Mouse (Mus musculus) stomach, embryonic 14.5 days (tissue): Measurements from ENCODE around the gene Ttpal. TPM values are rescaled to one million over a fixed set of nuclear protein-coding genes. Genes with fewer than 3 reads are reported as not detected.

ENCODE experiments used
- ATAC-seq: fragments of 200-750 bp; cut with Nextera tagmentation; 2 replicates; pipeline ENCODE4 v1.8.0; 2017; ENCODE audit warnings: low read depth, moderate TSS enrichment; ENCODE audit not compliant: insufficient number of reproducible peaks, insufficient read depth, low FRiP score
- H3K27ac ChIP-seq: fragments of 300-500 bp; sonication (generic); 2 replicates; pipeline ENCODE4 v1.5.1; 2014; ENCODE audit warnings: mild to moderate bottlenecking, low read length, moderate library complexity, mixed read lengths
- H3K27me3 ChIP-seq: fragments of 300-500 bp; sonication (generic); 2 replicates; pipeline ENCODE4 v1.6.1; 2014; ENCODE audit warnings: low read length, control low read depth, mixed read lengths; ENCODE audit not compliant: control insufficient read depth, insufficient read depth
- H3K36me3 ChIP-seq: fragments of 300-500 bp; sonication (generic); 2 replicates; pipeline ENCODE4 v1.6.1; 2014; ENCODE audit warnings: mild to moderate bottlenecking, control low read depth, low read length, moderate library complexity, mixed read lengths; ENCODE audit not compliant: control insufficient read depth, insufficient read depth
- H3K4me1 ChIP-seq: fragments of 300-500 bp; sonication (generic); 2 replicates; pipeline ENCODE4 v1.6.1; 2014; ENCODE audit warnings: low read length, control low read depth, mixed read lengths; ENCODE audit not compliant: control insufficient read depth, insufficient read depth
- H3K4me2 ChIP-seq: fragments of 300-500 bp; sonication (generic); replicated peaks from 2 replicates; pipeline ENCODE4 v1.6.1; 2014; ENCODE audit warnings: low read depth, low read length, control low read depth
- H3K4me3 ChIP-seq: fragments of 300-500 bp; sonication (generic); 2 replicates; pipeline ENCODE4 v1.5.1; 2014; ENCODE audit warnings: low read depth, low read length, control low read depth
- H3K9ac ChIP-seq: fragments of 300-500 bp; sonication (generic); replicated peaks from 2 replicates; pipeline ENCODE4 v1.6.1; 2014; ENCODE audit warnings: low read depth, mild to moderate bottlenecking, control low read depth, low read length, moderate library complexity, mixed read lengths
- H3K9me3 ChIP-seq: fragments of 300-500 bp; sonication (generic); 2 replicates; pipeline ENCODE4 v1.6.1; 2016; ENCODE audit warnings: low read depth, low read length, control low read depth; ENCODE audit not compliant: control insufficient read depth
- WGBS: fragments of 180-500 bp; shearing (Covaris S2); extraction: QIAGEN DNeasy Blood & Tissue Kit; methylation state at CpG from one replicate; pipeline ENCODE4 v1.1.7; 2014; 5-methylcytosine and 5-hydroxymethylcytosine counted together
- polyA plus RNA-seq: library from polyadenylated mRNA; unstranded; fragments of >200 nt; fragmentation: Nextera tagmentation; extraction: Ambion mirVana; gene quantifications from 2 replicates; pipeline ENCODE4 v1.2.1, GENCODE M21; 2014

The Ttpal gene
- polyA plus RNA-seq, 1 experiment from 2014 or later: 39.6 TPM

GRCm38 (mm10) chr2:163613206-163613605 is 11.1 kb downstream of the Ttpal start:
- Histone ChIP-seq H3K4me2 (no peak overlapping the region), H3K27ac (no peak overlapping the region), H3K4me1 (no peaks in the 10 kb centered on the region), H3K4me3 (no peak overlapping the region), H3K27me3 (no peaks in the 10 kb centered on the region), H3K36me3 (peaks cover 43% of the 10 kb centered on the region), H3K9ac (no peak overlapping the region), H3K9me3 (no peaks in the 10 kb centered on the region)
- 92% methylated on average over 5 of the region's 5 CpGs for WGBS
- no peak for ATAC-seq

GRCm38 (mm10) chr2:163613990-163614389 is 11.9 kb downstream of the Ttpal start:
- H3K4me3 ChIP-seq: no peak overlapping the region
- no peaks in the 10 kb centered on the region for H3K4me1 ChIP-seq
- no peaks in the 10 kb centered on the region for H3K9me3 ChIP-seq
- H3K36me3 ChIP-seq: peaks cover 50% of the 10 kb centered on the region
- H3K4me2 ChIP-seq: no peak overlapping the region
- no peak overlapping the region for H3K9ac ChIP-seq
- no peak for ATAC-seq
- WGBS: 89% methylated on average over 4 of the region's 4 CpGs
- no peak overlapping the region for H3K27ac ChIP-seq
- H3K27me3 ChIP-seq: no peaks in the 10 kb centered on the region

- WGBS: 93% methylated on average over 9 of the region's 9 CpGs
- Histone ChIP-seq H3K9ac (no peak overlapping the region), H3K4me2 (no peak overlapping the region), H3K9me3 (no peaks in the 10 kb centered on the region), H3K4me3 (no peak overlapping the region), H3K4me1 (no peaks in the 10 kb centered on the region), H3K27ac (no peak overlapping the region), H3K27me3 (no peaks in the 10 kb centered on the region), H3K36me3 (peaks cover 52% of the 10 kb centered on the region)
- ATAC-seq: no peak
Measured at GRCm38 (mm10) chr2:163615401-163615800, 13.3 kb downstream of the Ttpal start.

- no peaks in the 10 kb centered on the region for H3K9me3 ChIP-seq
- no peak overlapping the region for H3K4me2 ChIP-seq
- H3K27ac ChIP-seq: no peak overlapping the region
- no peaks in the 10 kb centered on the region for H3K4me1 ChIP-seq
- no peaks in the 10 kb centered on the region for H3K27me3 ChIP-seq
- peaks cover 57% of the 10 kb centered on the region for H3K36me3 ChIP-seq
- no peak for ATAC-seq
- 83% methylated on average over 4 of the region's 4 CpGs for WGBS
- H3K9ac ChIP-seq: no peak overlapping the region
- no peak overlapping the region for H3K4me3 ChIP-seq
Measured at GRCm38 (mm10) chr2:163615906-163616651, 14.0 kb downstream of the Ttpal start.

- H3K9me3 ChIP-seq: no peaks in the 10 kb centered on the region
- no peak overlapping the region for H3K9ac ChIP-seq
- no peaks in the 10 kb centered on the region for H3K4me1 ChIP-seq
- no peak overlapping the region for H3K27ac ChIP-seq
- no peak for ATAC-seq
- H3K27me3 ChIP-seq: no peaks in the 10 kb centered on the region
- H3K4me3 ChIP-seq: no peak overlapping the region
- H3K4me2 ChIP-seq: no peak overlapping the region
- 77% methylated on average over 3 of the region's 3 CpGs for WGBS
- H3K36me3 ChIP-seq: peaks cover 53% of the 10 kb centered on the region
Measured at GRCm38 (mm10) chr2:163616652-163617227, 14.6 kb downstream of the Ttpal start.

GRCm38 (mm10) chr2:163617232-163617863 is 15.2 kb downstream of the Ttpal start:
- Histone ChIP-seq H3K27ac (no peak overlapping the region), H3K4me1 (no peaks in the 10 kb centered on the region), H3K27me3 (no peaks in the 10 kb centered on the region), H3K9ac (no peak overlapping the region), H3K36me3 (peaks cover 48% of the 10 kb centered on the region), H3K4me3 (no peak overlapping the region), H3K9me3 (no peaks in the 10 kb centered on the region), H3K4me2 (no peak overlapping the region)
- 82% methylated on average over 3 of the region's 3 CpGs for WGBS
- no peak for ATAC-seq

GRCm38 (mm10) chr2:163617874-163618273 is 15.8 kb downstream of the Ttpal start:
- no peak overlapping the region for H3K4me2 ChIP-seq
- H3K27ac ChIP-seq: no peak overlapping the region
- 91% methylated on average over 4 of the region's 4 CpGs for WGBS
- no peak overlapping the region for H3K9ac ChIP-seq
- H3K36me3 ChIP-seq: peaks cover 48% of the 10 kb centered on the region
- no peak for ATAC-seq
- H3K27me3 ChIP-seq: no peaks in the 10 kb centered on the region
- H3K4me3 ChIP-seq: no peak overlapping the region
- H3K4me1 ChIP-seq: no peaks in the 10 kb centered on the region
- no peaks in the 10 kb centered on the region for H3K9me3 ChIP-seq

- 70% methylated on average over 8 of the region's 8 CpGs for WGBS
Measured at GRCm38 (mm10) chr2:163620451-163620850, 18.3 kb downstream of the Ttpal start.

More at GRCm38 (mm10) chr2:163620451-163620850, 18.3 kb downstream of the Ttpal start:
- Histone ChIP-seq H3K4me2 (no peak overlapping the region), H3K9ac (no peak overlapping the region), H3K27me3 (no peaks in the 10 kb centered on the region), H3K27ac (no peak overlapping the region), H3K4me3 (no peak overlapping the region), H3K9me3 (no peaks in the 10 kb centered on the region), H3K4me1 (no peaks in the 10 kb centered on the region), H3K36me3 (peaks cover 50% of the 10 kb centered on the region)
- no peak for ATAC-seq
